Mouse (Mus musculus): Measurements from ENCODE around the gene Pbx4.

Pbx4 gene

DNA sequence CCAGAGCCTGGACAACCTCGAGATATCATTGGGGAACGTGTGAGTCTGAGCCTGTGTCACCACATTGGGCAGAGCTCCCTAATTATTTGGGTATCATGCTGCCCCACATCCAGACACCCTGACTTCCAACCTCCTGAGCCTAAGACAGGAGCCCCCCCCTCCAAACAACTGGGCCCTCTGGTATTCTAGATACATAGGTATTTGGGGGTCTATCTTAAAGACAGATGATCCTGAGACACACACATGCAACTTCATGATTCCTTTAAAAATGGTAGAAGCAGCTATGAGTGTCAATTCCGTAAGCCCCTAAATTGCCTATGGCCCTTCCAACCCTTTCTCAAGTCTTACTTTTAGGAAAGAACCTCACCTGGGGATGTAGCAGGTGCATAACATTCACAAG, 22.5 kb upstream of the Pbx4 start:
- no peak for DNase-seq (ENCODE audit: low spot score)

DNA sequence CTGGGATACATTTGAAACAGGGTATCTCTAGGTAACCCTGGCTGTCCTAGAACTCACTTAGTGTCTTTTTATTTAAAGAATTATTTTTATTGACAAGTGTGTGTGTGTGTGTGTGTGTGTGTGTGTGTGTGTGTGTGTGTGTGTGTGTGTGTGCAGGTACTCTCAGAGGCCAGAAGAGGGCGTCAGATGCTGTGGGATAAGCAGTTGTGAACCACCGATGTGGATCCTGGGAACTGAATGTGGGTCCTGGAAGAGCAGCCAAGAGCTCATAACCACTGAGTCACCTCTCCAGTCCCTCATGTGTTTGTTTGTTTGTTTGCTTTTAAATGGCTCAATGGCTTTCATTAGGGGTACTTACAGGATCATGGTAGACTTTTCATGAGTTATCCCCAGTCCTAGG, 17.4 kb upstream of the Pbx4 start:
- no peak for DNase-seq (ENCODE audit: low spot score)

GRCm38 (mm10) chr8:69815396-69815795, 16.9 kb upstream of the Pbx4 start:
- no peak for DNase-seq (ENCODE audit: low spot score)

DNA sequence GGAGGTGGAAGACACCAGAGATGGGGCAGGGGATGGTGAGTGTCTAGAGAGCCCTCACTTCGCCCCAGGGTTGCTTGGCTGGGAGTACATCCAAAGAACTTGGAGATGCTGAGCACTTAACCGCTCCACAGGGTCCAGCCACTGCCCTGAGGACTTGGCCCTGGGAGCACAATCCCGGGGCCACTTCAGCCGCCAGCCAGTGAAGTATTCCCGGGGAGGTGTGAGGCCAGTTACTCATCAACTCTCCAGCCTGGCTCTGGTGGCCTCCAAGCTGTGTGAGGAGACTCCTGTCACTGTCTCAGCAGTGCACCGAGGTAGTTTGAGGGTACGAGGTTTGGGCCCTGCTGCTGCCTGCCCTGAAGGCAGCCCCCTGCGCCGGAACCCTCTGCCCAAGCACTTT, 11.8 kb upstream of the Pbx4 start:
- no peak for DNase-seq (ENCODE audit: low spot score)

- no peak for DNase-seq (ENCODE audit: low spot score)
Measured at GRCm38 (mm10) chr8:69821971-69822385, 10.3 kb upstream of the Pbx4 start.

DNA sequence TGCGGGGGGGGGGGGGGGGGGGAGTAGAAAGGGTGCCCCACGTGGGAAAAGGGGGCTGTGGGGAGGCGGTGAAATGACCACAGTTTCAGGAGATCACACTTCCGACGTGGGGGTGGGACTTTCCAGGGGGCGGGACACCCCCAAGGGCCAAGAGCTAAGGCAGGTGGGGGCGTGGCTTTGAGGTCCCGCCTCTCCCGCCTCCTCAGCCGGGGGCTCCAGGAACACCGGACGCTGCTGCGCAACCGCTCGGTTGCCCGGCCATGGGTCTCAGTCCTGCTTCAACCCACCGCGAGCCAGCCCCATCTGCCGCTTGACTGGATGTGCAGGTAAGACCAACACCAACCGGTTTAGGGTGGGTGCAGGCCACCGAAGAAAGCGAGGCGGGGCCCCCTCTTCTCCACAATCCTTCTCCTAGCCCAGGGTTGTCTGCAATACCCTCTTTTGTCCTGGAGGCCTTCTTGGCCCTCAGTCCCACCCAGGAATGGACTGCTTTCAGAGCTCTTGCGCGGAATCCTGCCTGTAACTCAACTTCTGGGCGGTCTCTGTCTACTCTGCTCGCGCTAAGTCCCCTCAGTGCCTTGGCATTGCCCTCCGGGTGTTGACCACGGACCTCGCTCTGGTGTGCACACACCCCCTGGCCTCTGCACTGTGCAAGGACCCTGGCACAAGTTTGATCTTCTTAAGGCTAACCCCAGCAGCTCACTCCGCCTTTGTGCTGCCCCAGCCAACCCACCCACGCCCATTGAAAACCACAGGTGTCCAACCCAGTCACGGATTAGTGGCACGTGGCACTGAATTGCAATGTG, 9.7 kb upstream of the Pbx4 start, which contains the start of gene Lpar2:
Lpar2 (plus strand) TSS at position 44 of the 806 bp plus-strand sequence.
- DNase-seq (ENCODE audit: low spot score) = peak; percentile 47

GRCm38 (mm10) chr8:69826371-69826770, 5.9 kb upstream of the Pbx4 start:
- DNase-seq (ENCODE audit: low spot score) = no peak

- no peak for DNase-seq (ENCODE audit: low spot score)
Measured at GRCm38 (mm10) chr8:69837057-69837682, 4.9 kb downstream of the Pbx4 start.

DNA sequence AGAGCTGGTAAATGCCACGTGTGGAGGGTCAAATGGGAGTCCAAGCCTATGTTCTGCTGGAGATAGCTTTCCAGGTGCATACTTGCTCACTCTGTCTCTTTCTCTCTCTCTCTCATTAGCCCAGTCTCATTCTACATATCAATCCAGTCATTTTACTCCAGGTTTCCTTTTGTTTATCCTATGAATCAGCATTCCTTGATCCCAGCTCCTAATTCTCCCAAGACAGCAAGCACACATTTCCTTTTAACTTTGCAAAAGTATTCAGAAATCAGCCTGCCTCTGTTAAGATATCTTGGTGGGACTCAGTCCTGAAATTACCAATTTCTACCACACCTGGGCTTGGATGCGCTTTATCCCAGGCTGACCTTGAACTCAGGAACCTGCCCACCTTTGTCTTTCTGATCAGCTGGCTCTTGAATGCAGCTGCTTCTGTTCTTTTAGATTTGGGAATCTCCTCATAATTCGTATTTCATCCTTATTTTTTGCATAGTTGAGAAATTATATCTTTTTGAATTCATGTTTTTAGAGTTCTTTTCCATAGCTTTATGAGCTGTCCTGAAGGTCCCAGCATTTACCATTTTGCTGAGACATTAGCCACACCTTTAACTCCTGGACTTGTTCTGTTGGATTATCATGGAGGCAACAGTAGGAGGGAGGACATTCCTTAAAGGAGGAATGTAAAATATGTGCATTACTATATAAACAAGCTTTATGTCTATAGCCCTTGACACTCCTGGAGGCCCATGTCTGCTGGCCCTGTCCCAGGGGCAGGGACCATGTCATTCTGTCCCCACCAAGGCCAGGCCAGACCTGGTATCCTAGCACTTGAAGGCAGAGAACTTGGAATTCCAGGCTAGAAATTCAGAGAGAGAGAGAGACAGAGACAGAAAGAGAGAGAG, 15.1 kb downstream of the Pbx4 start:
- no peak for DNase-seq (ENCODE audit: low spot score)

- no peak for DNase-seq (ENCODE audit: low spot score)
Measured at GRCm38 (mm10) chr8:69848951-69849350, 16.7 kb downstream of the Pbx4 start.

- no peak for DNase-seq (ENCODE audit: low spot score)
Measured at GRCm38 (mm10) chr8:69849899-69850298, 17.6 kb downstream of the Pbx4 start.

DNA sequence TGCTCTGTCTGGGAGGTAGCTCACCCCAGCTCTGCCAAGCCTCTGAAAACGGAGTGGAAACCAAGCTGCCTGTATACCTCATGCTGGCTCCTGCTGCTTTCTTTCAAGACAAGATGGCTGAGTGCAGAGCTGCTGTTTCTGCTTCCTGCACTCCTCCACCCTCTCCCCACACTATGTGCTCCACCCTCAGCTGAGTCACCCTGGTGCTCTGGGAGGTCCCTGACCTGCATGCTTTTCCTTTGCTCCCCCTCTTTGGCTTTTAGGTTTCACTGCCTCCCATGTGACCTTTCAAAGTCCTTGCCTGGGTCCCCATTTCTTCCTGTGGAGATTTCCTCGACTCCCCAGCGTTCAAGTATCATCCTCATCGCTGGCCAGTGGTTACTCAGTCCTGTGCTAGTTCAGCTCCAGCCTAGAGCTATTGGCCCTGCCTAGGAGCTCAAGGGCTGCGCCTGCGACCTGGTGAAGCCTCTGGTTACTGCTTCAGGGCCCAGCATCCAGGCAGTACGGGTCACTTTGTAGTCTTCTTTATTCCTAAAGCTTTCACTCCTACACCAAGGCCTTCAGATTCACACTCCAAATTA, 18.7 kb downstream of the Pbx4 start:
- no peak for DNase-seq (ENCODE audit: low spot score)

DNA sequence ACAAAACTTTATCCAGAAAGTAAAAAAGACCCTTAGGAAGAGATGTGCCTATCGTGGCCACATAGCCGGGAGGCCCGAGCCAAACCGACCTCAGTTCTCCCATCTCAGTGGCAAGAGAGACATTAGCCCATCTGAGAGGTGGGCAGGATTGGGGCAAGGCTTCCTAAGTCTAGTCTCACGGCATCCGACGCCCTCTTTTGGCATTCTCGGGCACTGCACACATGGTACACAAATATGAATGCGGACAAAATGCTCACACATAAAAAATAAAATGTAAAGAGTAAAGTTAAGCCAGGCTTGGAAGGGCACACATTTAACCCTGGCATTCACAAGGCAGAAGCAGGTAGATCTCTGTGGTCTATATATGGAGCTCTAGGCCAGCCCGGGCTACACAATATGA, 21.6 kb downstream of the Pbx4 start:
- DNase-seq (ENCODE audit: low spot score) = no peak

DNA sequence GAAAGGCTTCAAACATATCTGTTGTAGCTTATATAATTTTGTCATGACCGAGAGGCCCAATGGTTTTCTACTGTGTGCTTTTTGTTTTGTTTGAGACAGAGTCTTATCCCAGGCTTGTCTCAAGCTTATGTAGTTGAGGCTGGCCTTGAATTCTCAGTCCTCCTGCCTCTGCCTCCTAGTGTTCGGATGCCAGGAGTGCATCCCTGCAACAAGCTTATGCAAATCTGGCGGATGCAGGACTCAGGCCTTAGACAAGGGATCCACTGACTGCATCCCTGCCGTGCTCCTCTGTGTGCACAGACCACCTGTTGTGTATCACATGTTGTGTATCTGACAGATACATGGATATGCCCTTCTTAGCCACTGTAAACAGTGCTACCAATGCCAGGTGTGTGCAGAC, 28.5 kb downstream of the Pbx4 start:
- DNase-seq (ENCODE audit: low spot score) = no peak

GRCm38 (mm10) chr8:69861251-69861650, 29.0 kb downstream of the Pbx4 start:
- no peak for DNase-seq (ENCODE audit: low spot score)

DNA sequence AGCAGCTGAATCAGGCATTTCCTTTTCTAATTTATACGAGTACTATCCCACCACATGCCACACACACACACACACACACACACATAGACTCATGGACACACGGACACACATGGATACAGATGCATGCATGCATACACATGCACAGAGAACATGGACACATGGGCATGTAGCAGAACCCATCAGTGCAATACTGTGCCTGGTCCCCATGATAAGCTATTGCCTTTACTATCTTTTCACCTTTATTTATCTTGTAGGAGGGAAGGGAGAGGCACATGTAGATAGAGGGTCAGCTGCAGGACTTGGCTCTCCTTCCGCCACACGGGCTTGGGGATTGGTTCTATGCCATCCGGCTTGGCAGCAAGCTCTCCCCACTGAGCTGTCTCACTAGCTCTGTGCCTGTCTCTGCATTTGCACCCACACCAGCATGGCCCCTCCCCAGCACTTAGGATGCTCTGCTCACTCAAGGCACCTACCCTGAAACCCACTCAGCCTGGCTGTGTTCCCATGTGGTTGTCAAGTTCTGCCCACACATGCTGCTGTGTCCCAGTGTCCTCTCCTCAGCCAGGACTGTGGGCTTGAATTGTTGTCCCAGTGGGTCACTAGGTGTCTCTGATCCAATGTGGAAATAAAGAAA, 31.2 kb downstream of the Pbx4 start:
- DNase-seq (ENCODE audit: low spot score) = no peak

- no peak for DNase-seq (ENCODE audit: low spot score)
Measured at GRCm38 (mm10) chr8:69864180-69864579, 31.9 kb downstream of the Pbx4 start.

GRCm38 (mm10) chr8:69867696-69868326, 35.5 kb downstream of the Pbx4 start:
- no peak for DNase-seq (ENCODE audit: low spot score)

GRCm38 (mm10) chr8:69870003-69870765, 37.9 kb downstream of the Pbx4 start:
- no peak for DNase-seq (ENCODE audit: low spot score)

DNA sequence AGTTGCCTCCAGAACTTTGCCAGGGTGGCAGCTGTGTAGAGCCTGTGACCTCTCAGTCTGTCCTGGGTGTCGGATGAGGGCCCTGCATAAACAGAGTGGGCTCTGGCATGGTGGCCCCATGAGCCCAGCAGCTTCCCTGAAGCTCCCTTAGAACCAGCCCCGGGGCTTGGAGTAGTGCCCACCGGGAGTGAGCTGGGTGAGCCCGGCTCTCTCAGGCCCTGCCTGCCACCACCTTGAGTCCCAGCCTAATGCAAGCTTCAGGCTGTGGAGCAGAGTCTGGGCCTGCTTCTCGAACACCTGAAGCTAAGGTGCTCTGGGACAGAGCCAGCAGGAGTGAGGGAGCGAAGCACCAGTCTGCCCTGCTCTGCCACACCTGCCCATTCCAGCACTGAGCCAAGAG, 38.6 kb downstream of the Pbx4 start:
- DNase-seq (ENCODE audit: low spot score) = no peak

GRCm38 (mm10) chr8:69874155-69874554, 41.9 kb downstream of the Pbx4 start:
- peak; percentile 34 for DNase-seq (ENCODE audit: low spot score)

Measured in T-cell, adult 2 months (primary cell).